Mouse (Mus musculus): ENCODE results near the gene Ano2. TPM values are rescaled to one million over a fixed set of nuclear protein-coding genes. Genes with fewer than 3 reads are reported as not detected.
A peak's percentile ranks its signal among the peaks of the same experiment; 100 is the strongest.

Ano2 gene
- polyA plus RNA-seq, 1 experiment from 2014 or later: 0.12 TPM

- 32% methylated on average over 4 of the region's 4 CpGs for WGBS
- H3K4me1 ChIP-seq: peaks cover 36% of the 10 kb centered on the region
- H3K9ac ChIP-seq: no peak overlapping the region
- no peaks in the 10 kb centered on the region for H3K9me3 ChIP-seq
- H3K4me2 ChIP-seq: no peak overlapping the region
- no peak overlapping the region for H3K4me3 ChIP-seq
- no peak for ATAC-seq (ENCODE audit: extremely low read depth, insufficient number of reproducible peaks, low FRiP score, low TSS enrichment)
- no peaks in the 10 kb centered on the region for H3K36me3 ChIP-seq
- 0 out of 2 replicates have a peak overlapping the region, but pooled peaks have one; percentile 13 for H3K27ac ChIP-seq (replicated peaks)
- H3K27me3 ChIP-seq (replicated peaks): no peaks in the 10 kb centered on the region
Measured at GRCm38 (mm10) chr6:126003002-126003742, 313.0 kb downstream of the Ano2 start.

GRCm38 (mm10) chr6:126006647-126007046, 316.4 kb downstream of the Ano2 start:
- Histone ChIP-seq H3K4me1 (peaks cover 45% of the 10 kb centered on the region), H3K4me2 (no peak overlapping the region), H3K4me3 (no peak overlapping the region), H3K36me3 (no peaks in the 10 kb centered on the region), H3K27ac (replicated peaks) (no peak overlapping the region), H3K27me3 (replicated peaks) (no peaks in the 10 kb centered on the region), H3K9ac (no peak overlapping the region), H3K9me3 (no peaks in the 10 kb centered on the region)
- no peak for ATAC-seq (ENCODE audit: extremely low read depth, insufficient number of reproducible peaks, low FRiP score, low TSS enrichment)
- 42% methylated on average over 6 of the region's 6 CpGs for WGBS

GRCm38 (mm10) chr6:126009083-126009482, 318.9 kb downstream of the Ano2 start:
- no peaks in the 10 kb centered on the region for H3K9me3 ChIP-seq
- H3K27me3 ChIP-seq (replicated peaks): no peaks in the 10 kb centered on the region; the same call in 1 of the 2 replicates
- peaks cover 39% of the 10 kb centered on the region for H3K4me1 ChIP-seq
- H3K4me2 ChIP-seq: no peak overlapping the region
- 46% methylated on average over 3 of the region's 3 CpGs for WGBS
- no peak overlapping the region; the same call in 1 of the 2 replicates for H3K27ac ChIP-seq (replicated peaks)
- H3K4me3 ChIP-seq: no peak overlapping the region
- no peak overlapping the region for H3K9ac ChIP-seq
- no peaks in the 10 kb centered on the region for H3K36me3 ChIP-seq
- no peak for ATAC-seq (ENCODE audit: extremely low read depth, insufficient number of reproducible peaks, low FRiP score, low TSS enrichment)

- H3K27me3 ChIP-seq (replicated peaks): no peaks in the 10 kb centered on the region; the same call in 1 of the 2 replicates
- no peak overlapping the region for H3K4me3 ChIP-seq
- H3K36me3 ChIP-seq: no peaks in the 10 kb centered on the region
- H3K4me2 ChIP-seq: no peak overlapping the region
- no peak overlapping the region for H3K27ac ChIP-seq (replicated peaks)
- no peaks in the 10 kb centered on the region for H3K9me3 ChIP-seq
- ATAC-seq (ENCODE audit: extremely low read depth, insufficient number of reproducible peaks, low FRiP score, low TSS enrichment): no peak
- H3K9ac ChIP-seq: no peak overlapping the region
- peaks cover 10% of the 10 kb centered on the region for H3K4me1 ChIP-seq
- WGBS: 75% methylated on average over 2 of the region's 2 CpGs
Measured at GRCm38 (mm10) chr6:126016991-126017390, 326.8 kb downstream of the Ano2 start.

- H3K9ac ChIP-seq: no peak overlapping the region
- H3K4me3 ChIP-seq: no peak overlapping the region
- peaks cover under 1% of the 10 kb centered on the region; the same call in 1 of the 2 replicates for H3K4me1 ChIP-seq
- no peak for ATAC-seq (ENCODE audit: extremely low read depth, insufficient number of reproducible peaks, low FRiP score, low TSS enrichment)
- H3K9me3 ChIP-seq: no peaks in the 10 kb centered on the region
- 62% methylated on average over 1 of the region's 1 CpGs for WGBS
- no peak overlapping the region for H3K4me2 ChIP-seq
- no peaks in the 10 kb centered on the region for H3K36me3 ChIP-seq
- H3K27me3 ChIP-seq (replicated peaks): no peaks in the 10 kb centered on the region; the same call in 1 of the 2 replicates
- no peak overlapping the region for H3K27ac ChIP-seq (replicated peaks)
Measured at GRCm38 (mm10) chr6:126018411-126018810, 328.2 kb downstream of the Ano2 start.

GRCm38 (mm10) chr6:126033693-126034402, 343.6 kb downstream of the Ano2 start:
- Histone ChIP-seq H3K9me3 (no peaks in the 10 kb centered on the region), H3K27ac (replicated peaks) (0 out of 2 replicates have a peak overlapping the region, but pooled peaks have one; percentile 6), H3K27me3 (replicated peaks) (no peaks in the 10 kb centered on the region), H3K4me2 (peak overlapping the region; percentile 33; the same call in 1 of the 2 replicates), H3K4me1 (peaks cover 19% of the 10 kb centered on the region), H3K4me3 (no peak overlapping the region), H3K36me3 (no peaks in the 10 kb centered on the region), H3K9ac (peak overlapping the region; percentile 37; the same call in 1 of the 2 replicates)
- WGBS: 66% methylated on average over 8 of the region's 8 CpGs
- ATAC-seq (ENCODE audit: extremely low read depth, insufficient number of reproducible peaks, low FRiP score, low TSS enrichment): no peak

GRCm38 (mm10) chr6:126034403-126034724, 344.1 kb downstream of the Ano2 start:
- H3K27ac ChIP-seq (replicated peaks): peak overlapping the region; percentile 6; the same call in 1 of the 2 replicates
- 38% methylated on average over 2 of the region's 2 CpGs for WGBS

GRCm38 (mm10) chr6:126034728-126035127, 344.5 kb downstream of the Ano2 start:
- ATAC-seq (ENCODE audit: extremely low read depth, insufficient number of reproducible peaks, low FRiP score, low TSS enrichment): no peak
- Histone ChIP-seq H3K27me3 (replicated peaks) (no peaks in the 10 kb centered on the region), H3K9ac (peak overlapping the region; percentile 37; the same call in 1 of the 2 replicates), H3K36me3 (no peaks in the 10 kb centered on the region), H3K4me3 (no peak overlapping the region), H3K4me1 (peaks cover 19% of the 10 kb centered on the region), H3K27ac (replicated peaks) (peak overlapping the region; percentile 6; the same call in 1 of the 2 replicates), H3K9me3 (no peaks in the 10 kb centered on the region), H3K4me2 (peak overlapping the region; percentile 33)
- WGBS: 41% methylated on average over 7 of the region's 7 CpGs

More at GRCm38 (mm10) chr6:126034403-126034724, 344.1 kb downstream of the Ano2 start:
- Histone ChIP-seq H3K27me3 (replicated peaks) (no peaks in the 10 kb centered on the region), H3K4me2 (peak overlapping the region; percentile 33), H3K9ac (peak overlapping the region; percentile 37; the same call in 1 of the 2 replicates), H3K4me1 (peaks cover 19% of the 10 kb centered on the region), H3K9me3 (no peaks in the 10 kb centered on the region), H3K36me3 (no peaks in the 10 kb centered on the region), H3K4me3 (no peak overlapping the region)
- ATAC-seq (ENCODE audit: extremely low read depth, insufficient number of reproducible peaks, low FRiP score, low TSS enrichment): no peak

- no peak overlapping the region for H3K9ac ChIP-seq
- H3K27me3 ChIP-seq (replicated peaks): no peaks in the 10 kb centered on the region
- no peak overlapping the region for H3K4me3 ChIP-seq
- no peak overlapping the region for H3K4me2 ChIP-seq
- H3K9me3 ChIP-seq: no peaks in the 10 kb centered on the region
- 0 out of 2 replicates have a peak, but pooled peaks have one; percentile 47 for ATAC-seq (ENCODE audit: extremely low read depth, insufficient number of reproducible peaks, low FRiP score, low TSS enrichment)
- no peaks in the 10 kb centered on the region for H3K36me3 ChIP-seq
- peaks cover 19% of the 10 kb centered on the region for H3K4me1 ChIP-seq
- 52% methylated on average over 2 of the region's 2 CpGs for WGBS
- peak overlapping the region; percentile 6; the same call in 1 of the 2 replicates for H3K27ac ChIP-seq (replicated peaks)
Measured at GRCm38 (mm10) chr6:126035621-126036020, 345.4 kb downstream of the Ano2 start.

GRCm38 (mm10) chr6:126045931-126046330, 355.7 kb downstream of the Ano2 start:
- no peaks in the 10 kb centered on the region; the same call in 1 of the 2 replicates for H3K27me3 ChIP-seq (replicated peaks)
- peaks cover 5% of the 10 kb centered on the region for H3K4me1 ChIP-seq
- H3K27ac ChIP-seq (replicated peaks): no peak overlapping the region
- no peaks in the 10 kb centered on the region for H3K36me3 ChIP-seq
- no peaks in the 10 kb centered on the region for H3K9me3 ChIP-seq
- H3K4me2 ChIP-seq: no peak overlapping the region
- H3K4me3 ChIP-seq: no peak overlapping the region
- 44% methylated on average over 4 of the region's 4 CpGs for WGBS
- H3K9ac ChIP-seq: no peak overlapping the region
- no peak for ATAC-seq (ENCODE audit: extremely low read depth, insufficient number of reproducible peaks, low FRiP score, low TSS enrichment)

- Histone ChIP-seq H3K9me3 (no peaks in the 10 kb centered on the region), H3K4me1 (no peaks in the 10 kb centered on the region), H3K9ac (no peak overlapping the region), H3K36me3 (no peaks in the 10 kb centered on the region), H3K27me3 (replicated peaks) (no peaks in the 10 kb centered on the region; the same call in 1 of the 2 replicates), H3K4me2 (no peak overlapping the region), H3K27ac (replicated peaks) (no peak overlapping the region), H3K4me3 (no peak overlapping the region)
- WGBS: 57% methylated on average over 4 of the region's 4 CpGs
- ATAC-seq (ENCODE audit: extremely low read depth, insufficient number of reproducible peaks, low FRiP score, low TSS enrichment): no peak
Measured at GRCm38 (mm10) chr6:126048206-126048605, 358.0 kb downstream of the Ano2 start.
